Mouse (Mus musculus): Measurements from ENCODE around the gene Ppp6r2. TPM values are rescaled to one million over a fixed set of nuclear protein-coding genes. Genes with fewer than 3 reads are reported as not detected.
A peak's percentile ranks its signal among the peaks of the same experiment; 100 is the strongest.

Ppp6r2 gene
- total RNA-seq, 2 experiments from 2014 or later, result 148 to 149 TPM

- intact Hi-C loops (cut with DNase I), result no loop called here
- no peak for DNase-seq (ENCODE audit: low spot score in 2 of 2)
Measured at GRCm38 (mm10) chr15:89296465-89296864, 85.1 kb downstream of the Ppp6r2 start.

GRCm38 (mm10) chr15:89297695-89298094 lies 86.3 kb downstream of the Ppp6r2 start:
- intact Hi-C loops (cut with DNase I), result no loop called here
- DNase-seq (ENCODE audit: low spot score in 2 of 2), result no peak

- no peak for DNase-seq (ENCODE audit: low spot score in 2 of 2)
- intact Hi-C loops (cut with DNase I), result no loop called here
Measured at GRCm38 (mm10) chr15:89300180-89300579, 88.8 kb downstream of the Ppp6r2 start.

DNA sequence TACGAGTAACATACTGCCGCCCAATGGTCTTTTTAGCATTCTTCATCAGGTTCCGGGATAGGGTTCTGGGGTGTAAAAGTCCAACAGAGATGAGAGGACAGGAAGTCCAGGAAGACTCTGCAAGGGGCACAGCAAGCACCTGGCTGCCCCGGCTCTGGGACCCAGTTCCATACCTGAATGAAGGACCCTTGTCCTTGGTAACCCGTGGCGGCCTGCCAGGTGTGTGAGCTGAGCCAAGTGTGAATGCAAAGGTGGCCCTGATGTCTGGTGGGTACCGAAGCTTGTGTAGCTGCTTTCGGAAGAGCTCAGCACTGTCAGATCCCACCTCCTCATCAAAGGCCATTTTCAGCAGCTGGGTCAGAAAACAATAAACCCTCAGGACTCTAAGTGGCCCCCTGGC lies 89.2 kb downstream of the Ppp6r2 start:
- DNase-seq (ENCODE audit: low spot score in 2 of 2), result no peak
- intact Hi-C loops (cut with DNase I), result no loop called here

DNA sequence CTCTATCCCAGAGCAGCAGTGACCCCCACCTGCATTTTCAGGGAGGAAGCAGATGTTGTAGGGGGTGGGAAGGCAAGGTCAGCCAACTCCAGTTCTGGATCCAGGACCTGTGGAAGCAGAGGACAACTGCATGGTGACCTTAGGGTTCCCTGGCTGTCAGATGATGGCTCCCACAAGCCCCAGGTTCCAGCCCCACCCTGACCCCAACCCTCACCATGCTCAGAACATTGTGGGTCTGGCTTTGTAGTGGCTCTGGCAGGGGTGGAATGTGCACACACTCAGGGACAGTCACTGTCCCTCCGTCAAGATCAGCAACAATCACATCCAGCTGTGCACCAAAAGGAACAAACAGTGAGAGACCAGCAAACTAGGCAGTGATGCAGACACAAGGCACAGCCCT lies 94.6 kb downstream of the Ppp6r2 start:
- intact Hi-C loops (cut with DNase I), result no loop called here
- DNase-seq (ENCODE audit: low spot score in 2 of 2), result no peak

GRCm38 (mm10) chr15:89307461-89307860 lies 96.1 kb downstream of the Ppp6r2 start:
- intact Hi-C loops (cut with DNase I), result no loop called here
- DNase-seq (ENCODE audit: low spot score in 2 of 2), result peak in 1 of 2 experiments; percentile 1

GRCm38 (mm10) chr15:89308406-89309139 lies 97.2 kb downstream of the Ppp6r2 start:
- intact Hi-C loops (cut with DNase I), result no loop called here
- DNase-seq (ENCODE audit: low spot score in 2 of 2), result peak in 1 of 2 experiments; percentile 6

DNA sequence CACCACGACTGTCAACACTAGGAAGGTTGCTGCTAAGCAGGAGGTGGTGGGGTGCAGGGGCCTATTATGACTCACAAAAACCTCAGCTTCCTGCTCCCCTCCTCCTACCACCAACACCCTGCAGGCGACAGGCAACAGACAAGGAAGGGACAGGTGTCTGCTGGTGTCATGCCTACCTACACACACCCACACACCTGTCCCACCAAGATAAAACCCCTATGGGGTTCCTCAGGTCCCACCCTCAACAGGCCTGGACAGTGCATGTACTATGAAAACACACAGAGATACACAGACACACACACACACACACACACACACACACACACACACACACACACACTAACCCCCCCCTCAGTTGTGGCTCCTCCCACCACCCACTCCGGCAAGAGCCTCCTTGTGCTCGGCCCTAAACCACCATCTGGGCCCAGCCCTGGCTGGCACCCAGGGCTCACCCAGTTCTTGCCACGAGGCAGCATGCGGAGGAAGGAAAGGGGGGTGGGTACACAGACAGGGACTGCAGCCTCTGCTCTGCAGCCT lies 98.7 kb downstream of the Ppp6r2 start:
- intact Hi-C loops (cut with DNase I), result no loop called here
- peak; percentile 38 to 81 for DNase-seq (ENCODE audit: low spot score in 2 of 2)

GRCm38 (mm10) chr15:89313359-89313758 lies 102.0 kb downstream of the Ppp6r2 start:
- intact Hi-C loops (cut with DNase I), result no loop called here
- no peak for DNase-seq (ENCODE audit: low spot score in 2 of 2)

DNA sequence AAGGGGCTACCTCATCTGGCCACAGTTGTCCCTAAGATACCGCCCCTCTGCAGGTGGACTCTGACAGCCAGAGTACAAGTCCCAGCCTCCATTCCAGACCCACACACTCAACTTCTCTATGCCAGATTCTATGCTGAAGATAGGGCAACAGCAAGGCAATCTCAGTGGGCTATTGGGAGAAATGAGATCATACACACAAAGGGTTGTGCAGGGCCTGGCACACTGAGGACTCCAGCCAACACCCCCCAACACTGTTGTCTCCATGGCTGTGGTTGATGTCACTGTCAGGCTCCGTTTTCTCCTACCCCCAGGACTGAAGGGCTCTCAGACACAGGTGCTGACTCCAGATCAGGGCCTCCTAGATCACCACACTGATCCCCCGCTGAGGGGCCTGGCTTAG lies 102.8 kb downstream of the Ppp6r2 start:
- intact Hi-C loops (cut with DNase I), result loop anchor here (2.0 kb wide), 1 partner anchor 41 kb away; the partner anchor contains the start of genes Lmf2 and Ncaph2
- DNase-seq (ENCODE audit: low spot score in 2 of 2), result no peak

- intact Hi-C loops (cut with DNase I), result loop anchor here (2.0 kb wide), 1 partner anchor 40 kb away; the partner anchor contains the start of genes Lmf2 and Ncaph2
Measured at GRCm38 (mm10) chr15:89314511-89315189, 103.3 kb downstream of the Ppp6r2 start.

DNA sequence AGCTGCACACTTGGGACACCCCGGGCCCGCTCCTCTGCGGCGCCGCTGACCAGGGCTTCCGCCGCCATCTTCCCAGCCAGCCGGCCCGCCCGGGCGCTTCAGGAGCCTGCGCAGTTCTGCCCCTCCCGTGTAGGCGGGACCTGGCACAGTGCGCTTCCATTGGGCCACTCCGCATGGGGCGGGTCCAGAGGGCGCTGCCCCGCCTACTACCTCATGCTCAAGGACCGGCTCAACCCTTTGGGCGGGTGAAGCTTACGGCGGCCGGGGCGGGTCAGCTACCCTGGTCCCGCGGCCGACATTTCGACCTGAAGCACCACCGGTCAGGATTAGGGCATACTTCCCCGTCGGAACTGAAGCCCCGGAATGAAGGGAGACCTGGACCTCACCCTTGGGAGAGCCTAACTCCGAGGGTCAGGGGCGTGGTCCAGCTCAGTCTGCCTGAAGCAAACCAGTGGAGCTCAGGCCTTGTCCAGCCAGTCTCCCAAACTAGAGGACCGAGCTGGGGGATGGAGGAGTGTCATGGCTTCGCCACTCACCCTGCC lies 103.9 kb downstream of the Ppp6r2 start, which contains the start of gene Sbf1:
Sbf1 (minus strand) TSS at position 122 of the 542 bp plus-strand sequence.
- intact Hi-C loops (cut with DNase I), result loop anchor here (2.0 kb wide), 1 partner anchor 40 kb away; the partner anchor contains the start of genes Lmf2 and Ncaph2
- DNase-seq (ENCODE audit: low spot score in 2 of 2), result peak; percentile 97 to 99

More at GRCm38 (mm10) chr15:89314511-89315189, 103.3 kb downstream of the Ppp6r2 start:
- peak in 1 of 2 experiments; percentile 41 for DNase-seq (ENCODE audit: low spot score in 2 of 2)

- intact Hi-C loops (cut with DNase I), result no loop called here
- no peak for DNase-seq (ENCODE audit: low spot score in 2 of 2)
Measured at GRCm38 (mm10) chr15:89316146-89316545, 104.8 kb downstream of the Ppp6r2 start.

DNA sequence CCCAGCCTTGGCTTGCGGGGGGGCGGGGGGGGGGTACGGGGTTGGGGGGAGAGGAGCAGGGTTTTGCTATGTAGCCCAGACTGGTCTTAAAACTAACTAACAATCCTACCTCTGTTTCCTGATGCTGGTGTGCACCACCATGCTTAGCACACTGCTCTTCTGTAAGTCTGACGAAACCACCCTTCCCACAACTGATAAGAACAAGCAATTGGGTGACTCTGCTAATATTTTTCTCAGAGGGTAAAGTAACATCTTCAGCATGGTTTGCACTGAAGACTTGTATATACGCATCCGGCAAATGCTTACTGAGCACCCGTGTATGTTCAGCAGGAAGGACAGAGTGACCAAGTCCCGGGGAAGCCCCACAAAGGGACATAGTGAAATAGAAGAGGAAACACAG lies 109.9 kb downstream of the Ppp6r2 start:
- no peak for DNase-seq (ENCODE audit: low spot score in 2 of 2)
- intact Hi-C loops (cut with DNase I), result no loop called here

DNA sequence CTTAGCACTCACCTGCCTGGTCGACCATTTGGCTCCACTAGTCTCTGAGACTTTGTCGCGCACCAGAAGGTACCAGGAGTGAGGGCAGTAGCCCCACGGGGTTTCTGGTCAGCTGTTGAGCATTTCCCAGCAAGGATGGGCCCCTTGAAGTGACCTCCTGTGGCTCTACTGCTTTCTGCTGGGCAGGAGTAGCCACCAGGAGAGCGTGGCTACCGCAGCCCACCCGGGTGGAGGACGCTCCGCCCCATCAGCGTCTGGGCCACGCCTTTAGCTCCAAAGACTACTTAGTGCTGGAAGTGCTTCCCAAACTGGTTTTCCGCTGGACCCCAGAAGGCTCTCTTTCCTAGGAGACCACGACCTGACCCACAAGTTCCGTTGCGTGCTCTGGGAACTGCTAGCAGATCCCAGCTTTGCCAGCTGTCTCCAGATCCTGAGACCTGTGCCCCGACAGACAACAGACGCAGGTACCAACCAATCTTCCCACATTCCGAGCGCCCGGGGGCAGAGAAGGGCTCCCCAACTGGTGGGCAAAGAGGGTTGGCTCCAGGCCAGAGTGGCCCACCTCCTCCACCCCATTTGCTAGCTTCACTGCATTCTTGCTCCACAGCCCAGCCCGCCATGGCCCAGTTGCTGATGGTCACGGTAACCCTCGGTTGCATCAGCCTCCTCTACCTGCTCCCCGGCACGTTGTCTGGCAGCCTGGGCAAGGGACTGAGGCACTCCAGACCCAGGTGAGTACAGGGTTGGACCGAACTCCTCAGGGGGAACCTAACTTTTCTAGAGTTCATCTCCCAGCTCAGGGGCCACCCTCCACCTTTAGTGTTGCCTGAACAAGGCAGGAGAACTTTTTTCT lies 111.5 kb downstream of the Ppp6r2 start, which contains the start of gene Adm2:
Adm2 (plus strand) TSS at position 51 of the 853 bp plus-strand sequence.
- intact Hi-C loops (cut with DNase I), result no loop called here
- no peak for DNase-seq (ENCODE audit: low spot score in 2 of 2)

GRCm38 (mm10) chr15:89323656-89324055 lies 112.3 kb downstream of the Ppp6r2 start:
- no peak for DNase-seq (ENCODE audit: low spot score in 2 of 2)
- intact Hi-C loops (cut with DNase I), result no loop called here

GRCm38 (mm10) chr15:89326441-89326840 lies 115.1 kb downstream of the Ppp6r2 start:
- DNase-seq (ENCODE audit: low spot score in 2 of 2), result no peak
- intact Hi-C loops (cut with DNase I), result no loop called here

DNA sequence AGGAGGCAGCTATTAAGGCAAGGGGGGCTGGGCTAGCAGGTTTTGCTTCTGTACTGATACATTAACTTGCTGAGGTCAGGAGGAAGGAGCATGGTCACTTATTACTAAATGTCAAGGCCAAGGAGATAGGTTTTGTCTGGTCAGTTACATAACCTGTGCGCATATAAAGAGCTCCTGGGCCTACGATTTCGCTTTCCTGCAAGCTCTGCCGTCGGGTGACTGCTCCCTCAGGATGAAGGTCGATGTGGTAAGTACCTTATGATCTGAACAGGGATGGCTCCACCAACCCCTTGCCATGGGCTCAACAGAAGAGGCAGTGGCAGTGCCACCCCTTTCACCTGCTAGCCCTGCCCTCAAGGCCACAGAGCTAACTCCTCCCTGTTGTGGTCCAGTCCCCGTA lies 122.9 kb downstream of the Ppp6r2 start, which contains the start of gene Miox:
Miox (plus strand) TSS at position 128 of the 400 bp plus-strand sequence.
- intact Hi-C loops (cut with DNase I), result no loop called here
- DNase-seq (ENCODE audit: low spot score in 2 of 2), result no peak

All from left cerebral cortex, postnatal 25 days (tissue).